Mouse (Mus musculus): Measurements from ENCODE around the gene Mast4. TPM values are rescaled to one million over a fixed set of nuclear protein-coding genes. Genes with fewer than 3 reads are reported as not detected.

The Mast4 gene
- polyA plus RNA-seq, 1 experiment = 10.8 TPM

- no peaks in the 10 kb centered on the region for H3K79me3 ChIP-seq (ENCODE audit: low read depth)
- no peak for TF ChIP-seq MAX (IDR thresholded peaks at IDR 0.05)
- TF ChIP-seq CTCF (IDR thresholded peaks at IDR 0.05; ENCODE audit: control insufficient read depth, insufficient read depth, insufficient read length) = no peak
- TF ChIP-seq MYOG (IDR thresholded peaks at IDR 0.05; ENCODE audit: control insufficient read depth, extremely low read depth, insufficient read length) = no peak
- no peak for TF ChIP-seq MYOD1 (IDR thresholded peaks at IDR 0.05; ENCODE audit: control insufficient read depth, insufficient read length, low read depth)
- no peak for TF ChIP-seq USF1 (IDR thresholded peaks at IDR 0.05; ENCODE audit: low read depth)
- TF ChIP-seq FOSL1 (IDR thresholded peaks at IDR 0.05; ENCODE audit: insufficient read depth, low read length, poor library complexity, severe bottlenecking) = no peak
- TF ChIP-seq CEBPB (IDR thresholded peaks at IDR 0.05; ENCODE audit: low read depth) = no peak
Observed at GRCm38 (mm10) chr13:103014222-103014621, 320.1 kb downstream of the Mast4 start.

GRCm38 (mm10) chr13:103005227-103005626 lies 329.1 kb downstream of the Mast4 start:
- H3K79me2 ChIP-seq (ENCODE audit: control insufficient read depth, insufficient read depth) = no peaks in the 10 kb centered on the region
- TF ChIP-seq MYOD1 (IDR thresholded peaks at IDR 0.05; ENCODE audit: control insufficient read depth, insufficient read length, low read depth) = no peak
- no peak for TF ChIP-seq CEBPB (IDR thresholded peaks at IDR 0.05; ENCODE audit: low read depth)
- no peak overlapping the region for H3K4me3 ChIP-seq (ENCODE audit: insufficient read depth, poor library complexity, severe bottlenecking)
- no peaks in the 10 kb centered on the region for H3K36me3 ChIP-seq (ENCODE audit: control insufficient read depth, insufficient read depth)
- H3ac ChIP-seq (ENCODE audit: control insufficient read depth, insufficient read length, low read depth) = no peak overlapping the region
- H3K79me3 ChIP-seq (ENCODE audit: low read depth) = no peaks in the 10 kb centered on the region
- no peaks in the 10 kb centered on the region for H3K27me3 ChIP-seq (ENCODE audit: control insufficient read depth, insufficient read depth, insufficient read length)

More at GRCm38 (mm10) chr13:103014222-103014621, 320.1 kb downstream of the Mast4 start:
- H3K4me3 ChIP-seq (ENCODE audit: insufficient read depth, poor library complexity, severe bottlenecking) = no peak overlapping the region
- no peaks in the 10 kb centered on the region for H3K79me2 ChIP-seq (ENCODE audit: control insufficient read depth, insufficient read depth)
- H3K27me3 ChIP-seq (ENCODE audit: control insufficient read depth, insufficient read depth, insufficient read length) = no peaks in the 10 kb centered on the region
- H3K36me3 ChIP-seq (ENCODE audit: control insufficient read depth, insufficient read depth) = no peaks in the 10 kb centered on the region
- no peak overlapping the region for H3ac ChIP-seq (ENCODE audit: control insufficient read depth, insufficient read length, low read depth)

DNA sequence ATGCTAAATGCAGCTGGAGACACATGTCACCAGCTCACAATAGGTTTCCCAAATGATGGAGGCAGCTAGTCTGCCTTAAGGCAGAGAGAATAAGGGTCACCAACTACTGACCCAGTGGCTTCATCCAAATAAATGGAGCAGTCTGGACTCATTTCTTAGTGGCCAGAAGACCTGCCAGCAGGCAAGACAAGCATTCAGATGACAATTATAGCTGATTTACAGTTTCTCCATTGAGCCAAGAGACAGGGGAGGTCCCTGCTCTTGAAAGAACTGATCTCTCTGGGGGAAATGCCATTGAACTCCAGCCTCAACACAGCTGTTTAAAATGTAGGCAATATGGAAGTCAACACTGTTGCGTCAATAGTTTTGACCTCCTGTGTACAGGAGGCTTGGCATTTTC lies 332.5 kb downstream of the Mast4 start:
- H3K27me3 ChIP-seq (ENCODE audit: control insufficient read depth, insufficient read depth, insufficient read length) = no peaks in the 10 kb centered on the region
- H3K79me3 ChIP-seq (ENCODE audit: low read depth) = no peaks in the 10 kb centered on the region
- no peaks in the 10 kb centered on the region for H3K79me2 ChIP-seq (ENCODE audit: control insufficient read depth, insufficient read depth)
- TF ChIP-seq MYOG (IDR thresholded peaks at IDR 0.05; ENCODE audit: control insufficient read depth, extremely low read depth, insufficient read length) = no peak
- no peak for TF ChIP-seq MYOD1 (IDR thresholded peaks at IDR 0.05; ENCODE audit: control insufficient read depth, insufficient read length, low read depth)
- TF ChIP-seq CTCF (IDR thresholded peaks at IDR 0.05; ENCODE audit: control insufficient read depth, insufficient read depth, insufficient read length) = no peak
- TF ChIP-seq MAX (IDR thresholded peaks at IDR 0.05) = no peak
- TF ChIP-seq FOSL1 (IDR thresholded peaks at IDR 0.05; ENCODE audit: insufficient read depth, low read length, poor library complexity, severe bottlenecking) = no peak
- no peak for TF ChIP-seq USF1 (IDR thresholded peaks at IDR 0.05; ENCODE audit: low read depth)
- no peak for TF ChIP-seq CEBPB (IDR thresholded peaks at IDR 0.05; ENCODE audit: low read depth)
- H3K4me3 ChIP-seq (ENCODE audit: insufficient read depth, poor library complexity, severe bottlenecking) = no peak overlapping the region
- H3K36me3 ChIP-seq (ENCODE audit: control insufficient read depth, insufficient read depth) = no peaks in the 10 kb centered on the region
- no peak overlapping the region for H3ac ChIP-seq (ENCODE audit: control insufficient read depth, insufficient read length, low read depth)

- no peak for TF ChIP-seq CEBPB (IDR thresholded peaks at IDR 0.05; ENCODE audit: low read depth)
- no peak for TF ChIP-seq MAX (IDR thresholded peaks at IDR 0.05)
- Histone ChIP-seq H3K79me3 (ENCODE audit: low read depth) (no peaks in the 10 kb centered on the region), H3K4me3 (ENCODE audit: insufficient read depth, poor library complexity, severe bottlenecking) (no peak overlapping the region), H3K27me3 (ENCODE audit: control insufficient read depth, insufficient read depth, insufficient read length) (no peaks in the 10 kb centered on the region), H3ac (ENCODE audit: control insufficient read depth, insufficient read length, low read depth) (no peak overlapping the region), H3K36me3 (ENCODE audit: control insufficient read depth, insufficient read depth) (no peaks in the 10 kb centered on the region), H3K79me2 (ENCODE audit: control insufficient read depth, insufficient read depth) (no peaks in the 10 kb centered on the region)
Observed at GRCm38 (mm10) chr13:103000891-103001290, 333.4 kb downstream of the Mast4 start.

DNA sequence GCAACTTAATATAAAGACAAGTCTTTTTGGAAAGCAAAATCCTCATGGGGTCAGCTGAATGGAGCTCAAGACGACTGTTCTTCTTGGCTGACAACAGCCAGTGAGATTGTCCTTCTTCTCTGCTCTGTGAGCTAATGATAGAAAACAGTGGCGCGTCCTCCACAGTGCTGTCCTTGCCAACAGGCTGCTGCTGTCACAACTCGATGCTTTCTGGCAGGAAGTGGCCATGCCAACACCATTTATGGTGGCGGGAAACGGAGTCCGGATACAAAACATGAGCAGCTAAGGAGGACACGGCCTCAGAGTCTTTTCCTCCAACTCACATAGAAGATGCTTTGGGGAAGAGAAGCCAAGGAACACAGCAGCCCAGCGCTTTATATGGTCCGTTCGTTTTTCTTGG lies 340.2 kb downstream of the Mast4 start:
- Histone ChIP-seq H3ac (ENCODE audit: control insufficient read depth, insufficient read length, low read depth) (no peak overlapping the region), H3K79me3 (ENCODE audit: low read depth) (no peaks in the 10 kb centered on the region), H3K79me2 (ENCODE audit: control insufficient read depth, insufficient read depth) (no peaks in the 10 kb centered on the region), H3K27me3 (ENCODE audit: control insufficient read depth, insufficient read depth, insufficient read length) (no peaks in the 10 kb centered on the region), H3K36me3 (ENCODE audit: control insufficient read depth, insufficient read depth) (no peaks in the 10 kb centered on the region), H3K4me3 (ENCODE audit: insufficient read depth, poor library complexity, severe bottlenecking) (no peak overlapping the region)
- no peak for TF ChIP-seq MAX (IDR thresholded peaks at IDR 0.05)
- no peak for TF ChIP-seq FOSL1 (IDR thresholded peaks at IDR 0.05; ENCODE audit: insufficient read depth, low read length, poor library complexity, severe bottlenecking)
- TF ChIP-seq MYOG (IDR thresholded peaks at IDR 0.05; ENCODE audit: control insufficient read depth, extremely low read depth, insufficient read length) = no peak
- TF ChIP-seq CEBPB (IDR thresholded peaks at IDR 0.05; ENCODE audit: low read depth) = no peak
- TF ChIP-seq CTCF (IDR thresholded peaks at IDR 0.05; ENCODE audit: control insufficient read depth, insufficient read depth, insufficient read length) = no peak
- no peak for TF ChIP-seq MYOD1 (IDR thresholded peaks at IDR 0.05; ENCODE audit: control insufficient read depth, insufficient read length, low read depth)

DNA sequence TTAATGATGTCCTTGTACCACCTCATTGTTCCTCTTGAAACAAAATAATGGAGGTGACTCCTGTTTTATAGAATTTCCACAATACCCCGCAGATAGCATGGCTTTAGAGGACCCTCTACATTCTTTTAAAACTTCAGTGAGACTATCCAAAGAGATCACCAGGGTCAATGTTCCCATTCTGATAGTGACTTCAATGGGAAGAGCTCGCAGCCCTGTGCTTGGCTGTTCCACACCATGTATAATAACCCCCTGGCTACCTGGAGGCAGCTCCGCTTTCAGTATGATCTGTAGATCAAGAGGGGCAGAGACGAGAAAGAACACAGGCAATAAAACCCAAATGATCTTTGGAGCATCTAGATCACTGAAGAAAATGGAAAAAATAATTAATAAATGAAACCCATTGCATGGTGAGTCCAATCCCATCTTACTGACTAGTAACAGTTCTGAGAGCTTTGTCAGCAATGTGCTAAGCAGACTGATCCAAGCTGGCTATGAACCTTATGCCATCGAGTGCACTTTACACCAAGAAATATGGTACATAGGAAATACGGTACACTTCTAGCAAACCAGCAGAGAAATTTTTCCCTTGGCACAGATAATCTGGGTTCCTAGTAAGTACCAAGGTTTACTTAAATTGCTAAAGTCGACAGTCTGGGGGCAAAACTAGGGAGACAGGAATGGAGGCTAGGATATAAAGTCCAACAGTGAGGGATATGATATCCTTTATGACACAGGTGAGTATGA lies 341.4 kb downstream of the Mast4 start:
- Histone ChIP-seq H3K36me3 (ENCODE audit: control insufficient read depth, insufficient read depth) (no peaks in the 10 kb centered on the region), H3K79me2 (ENCODE audit: control insufficient read depth, insufficient read depth) (no peaks in the 10 kb centered on the region), H3K27me3 (ENCODE audit: control insufficient read depth, insufficient read depth, insufficient read length) (no peaks in the 10 kb centered on the region), H3ac (ENCODE audit: control insufficient read depth, insufficient read length, low read depth) (no peak overlapping the region), H3K79me3 (ENCODE audit: low read depth) (no peaks in the 10 kb centered on the region), H3K4me3 (ENCODE audit: insufficient read depth, poor library complexity, severe bottlenecking) (no peak overlapping the region)
- no peak for TF ChIP-seq CEBPB (IDR thresholded peaks at IDR 0.05; ENCODE audit: low read depth)
- no peak for TF ChIP-seq MYOG (IDR thresholded peaks at IDR 0.05; ENCODE audit: control insufficient read depth, extremely low read depth, insufficient read length)
- TF ChIP-seq MAX (IDR thresholded peaks at IDR 0.05) = no peak
- TF ChIP-seq MYOD1 (IDR thresholded peaks at IDR 0.05; ENCODE audit: control insufficient read depth, insufficient read length, low read depth) = no peak
- no peak for TF ChIP-seq FOSL1 (IDR thresholded peaks at IDR 0.05; ENCODE audit: insufficient read depth, low read length, poor library complexity, severe bottlenecking)
- TF ChIP-seq CTCF (IDR thresholded peaks at IDR 0.05; ENCODE audit: control insufficient read depth, insufficient read depth, insufficient read length) = no peak
- no peak for TF ChIP-seq USF1 (IDR thresholded peaks at IDR 0.05; ENCODE audit: low read depth)

All from C2C12 (cell line).